Mouse (Mus musculus) stomach, postnatal 0 days (tissue): ENCODE data around the gene Adgrb3. TPM values are rescaled to one million over a fixed set of nuclear protein-coding genes. Genes with fewer than 3 reads are reported as not detected.

Experiments used
- ATAC-seq: fragments of 200-750 bp; cut with Nextera tagmentation; 2 replicates; pipeline ENCODE4 v1.8.0; 2017; ENCODE audit not compliant: low FRiP score, low TSS enrichment
- DNase-seq: peaks from one replicate; pipeline ENCODE4 v3.0.0-alpha.2; 2016; ENCODE audit warnings: low spot score
- H3K27ac ChIP-seq: fragments of 300-500 bp; sonication (generic); replicated peaks from 2 replicates; pipeline ENCODE4 v1.5.1; 2014; ENCODE audit warnings: mild to moderate bottlenecking, control low read depth
- H3K27me3 ChIP-seq: fragments of 300-500 bp; sonication (generic); 2 replicates; pipeline ENCODE4 v1.6.1; 2014; ENCODE audit warnings: low read length; ENCODE audit not compliant: control insufficient read depth, insufficient read depth
- H3K36me3 ChIP-seq: fragments of 300-500 bp; sonication (generic); 2 replicates; pipeline ENCODE4 v1.6.1; 2014; ENCODE audit warnings: low read length, mixed read lengths; ENCODE audit not compliant: control insufficient read depth, insufficient read depth
- H3K4me1 ChIP-seq: fragments of 300-500 bp; sonication (generic); replicated peaks from 2 replicates; pipeline ENCODE4 v1.6.1; 2014; ENCODE audit warnings: antibody characterized with exemption; ENCODE audit not compliant: control insufficient read depth, insufficient read depth
- H3K4me2 ChIP-seq: fragments of 300-500 bp; sonication (generic); replicated peaks from 2 replicates; pipeline ENCODE4 v1.6.1; 2014; ENCODE audit warnings: low read depth, mild to moderate bottlenecking, control low read depth, moderate library complexity
- H3K4me3 ChIP-seq: fragments of 300-500 bp; sonication (generic); 2 replicates; pipeline ENCODE4 v1.5.1; 2014; ENCODE audit warnings: low read depth, low read length, control low read depth
- H3K9ac ChIP-seq: fragments of 300-500 bp; sonication (generic); 2 replicates; pipeline ENCODE4 v1.6.1; 2014; ENCODE audit warnings: mild to moderate bottlenecking, low read length, control low read depth, mixed read lengths
- H3K9me3 ChIP-seq: fragments of 300-500 bp; sonication (generic); 2 replicates; pipeline ENCODE4 v1.6.1; 2016; ENCODE audit warnings: low read length; ENCODE audit not compliant: control insufficient read depth
- CTCF ChIP-seq: IDR thresholded peaks from 2 replicates; pipeline ENCODE4 v1.5.1; 2016; ENCODE audit warnings: antibody characterized with exemption, low read depth, mild to moderate bottlenecking, moderate library complexity
- EP300 ChIP-seq: optimal IDR thresholded peaks from 2 replicates; pipeline ENCODE3; 2016; ENCODE audit warnings: antibody characterized with exemption
- WGBS: fragments of 180-500 bp; shearing (Covaris S2); extraction: QIAGEN DNeasy Blood & Tissue Kit; methylation state at CpG from one replicate; pipeline ENCODE4 v1.1.7; 2014; 5-methylcytosine and 5-hydroxymethylcytosine counted together
- polyA plus RNA-seq: library from polyadenylated mRNA; unstranded; fragments of >200 nt; fragmentation: Nextera tagmentation; extraction: Ambion mirVana; gene quantifications from 2 replicates; pipeline ENCODE4 v1.2.1, GENCODE M21; 2015

Gene Adgrb3
- polyA plus RNA-seq, 1 experiment from 2014 or later = 1.8 TPM

GRCm38 (mm10) chr1:25185909-25186308 lies 643.6 kb downstream of the Adgrb3 start:
- no peak for ATAC-seq
- no peaks in the 10 kb centered on the region for H3K9me3 ChIP-seq
- no peaks in the 10 kb centered on the region for H3K36me3 ChIP-seq
- 87% methylated on average over 2 of the region's 2 CpGs for WGBS
- H3K4me2 ChIP-seq = no peak overlapping the region
- H3K27ac ChIP-seq = no peak overlapping the region
- no peaks in the 10 kb centered on the region for H3K4me1 ChIP-seq
- DNase-seq = no peak
- no peak overlapping the region for H3K9ac ChIP-seq
- H3K27me3 ChIP-seq = no peaks in the 10 kb centered on the region
- no peak overlapping the region for H3K4me3 ChIP-seq
- TF ChIP-seq CTCF = no peak
- TF ChIP-seq EP300 = no peak

- Histone ChIP-seq H3K9me3 (no peaks in the 10 kb centered on the region), H3K4me3 (no peak overlapping the region), H3K4me2 (no peak overlapping the region), H3K27me3 (no peaks in the 10 kb centered on the region), H3K36me3 (no peaks in the 10 kb centered on the region), H3K9ac (no peak overlapping the region), H3K27ac (no peak overlapping the region), H3K4me1 (no peaks in the 10 kb centered on the region)
- no peak for ATAC-seq
- 47% methylated on average over 2 of the region's 2 CpGs for WGBS
- TF ChIP-seq EP300 = no peak
- TF ChIP-seq CTCF = no peak
- no peak for DNase-seq
Observed at GRCm38 (mm10) chr1:25181881-25182280, 647.6 kb downstream of the Adgrb3 start.

GRCm38 (mm10) chr1:25180615-25181014 lies 648.9 kb downstream of the Adgrb3 start:
- no peak for ATAC-seq
- 72% methylated on average over 6 of the region's 6 CpGs for WGBS
- H3K9me3 ChIP-seq = no peaks in the 10 kb centered on the region

GRCm38 (mm10) chr1:25179860-25180582 lies 649.5 kb downstream of the Adgrb3 start:
- WGBS = 63% methylated on average over 9 of the region's 9 CpGs
- Histone ChIP-seq H3K27me3 (no peaks in the 10 kb centered on the region), H3K4me1 (no peaks in the 10 kb centered on the region), H3K4me2 (no peak overlapping the region), H3K27ac (no peak overlapping the region), H3K36me3 (no peaks in the 10 kb centered on the region), H3K9me3 (no peaks in the 10 kb centered on the region), H3K4me3 (no peak overlapping the region), H3K9ac (no peak overlapping the region)
- no peak for ATAC-seq
- DNase-seq = no peak
- TF ChIP-seq EP300 (no peak), CTCF (no peak)

More at GRCm38 (mm10) chr1:25180615-25181014, 648.9 kb downstream of the Adgrb3 start:
- H3K27ac ChIP-seq = no peak overlapping the region
- H3K9ac ChIP-seq = no peak overlapping the region
- H3K4me2 ChIP-seq = no peak overlapping the region
- no peak overlapping the region for H3K4me3 ChIP-seq
- no peaks in the 10 kb centered on the region for H3K36me3 ChIP-seq
- H3K4me1 ChIP-seq = no peaks in the 10 kb centered on the region
- no peak for DNase-seq
- TF ChIP-seq CTCF (no peak), EP300 (no peak)
- H3K27me3 ChIP-seq = no peaks in the 10 kb centered on the region

- WGBS = 53% methylated on average over 21 of the region's 21 CpGs
- no peak for ATAC-seq
Observed at GRCm38 (mm10) chr1:25178347-25179130, 651.0 kb downstream of the Adgrb3 start.

GRCm38 (mm10) chr1:25167120-25167519 lies 662.4 kb downstream of the Adgrb3 start:
- 82% methylated on average over 5 of the region's 5 CpGs for WGBS
- no peak for ATAC-seq
- TF ChIP-seq EP300 (no peak), CTCF (no peak)

More at GRCm38 (mm10) chr1:25178347-25179130, 651.0 kb downstream of the Adgrb3 start:
- Histone ChIP-seq H3K4me1 (no peaks in the 10 kb centered on the region), H3K27me3 (no peaks in the 10 kb centered on the region), H3K9me3 (no peaks in the 10 kb centered on the region), H3K4me3 (no peak overlapping the region), H3K36me3 (no peaks in the 10 kb centered on the region), H3K9ac (no peak overlapping the region), H3K27ac (no peak overlapping the region), H3K4me2 (no peak overlapping the region)
- TF ChIP-seq EP300 = no peak
- TF ChIP-seq CTCF = no peak
- DNase-seq = no peak

More at GRCm38 (mm10) chr1:25167120-25167519, 662.4 kb downstream of the Adgrb3 start:
- Histone ChIP-seq H3K9ac (no peak overlapping the region), H3K27ac (no peak overlapping the region), H3K36me3 (no peaks in the 10 kb centered on the region), H3K27me3 (no peaks in the 10 kb centered on the region), H3K9me3 (no peaks in the 10 kb centered on the region), H3K4me1 (no peaks in the 10 kb centered on the region), H3K4me3 (no peak overlapping the region), H3K4me2 (no peak overlapping the region)
- no peak for DNase-seq
